Mouse (Mus musculus) thymus, adult 2 months (tissue): ENCODE results near the gene Ttc25.
"Not testable (repeated sequence)": the region's sequence is repeated elsewhere in the genome, so short reads cannot be mapped to it uniquely, and the experiment has no call there.

Experiments
- CTCF ChIP-seq: fragments of 200-500 bp; IDR thresholded peaks from 2 replicates; pipeline ENCODE4 v1.5.1; 2012; ENCODE audit warnings: mild to moderate bottlenecking, control low read depth, low read length, moderate library complexity, borderline replicate concordance; ENCODE audit not compliant: control insufficient read depth, poor library complexity, insufficient read depth; ENCODE audit errors: extremely low read depth
- POLR2A ChIP-seq: fragments of 200-500 bp; IDR thresholded peaks from 2 replicates; pipeline ENCODE4 v1.6.1; 2012; ENCODE audit warnings: mild to moderate bottlenecking, low read length, control low read depth, moderate library complexity; ENCODE audit not compliant: control insufficient read depth, poor library complexity, insufficient read depth; ENCODE audit errors: extremely low read depth

DNA sequence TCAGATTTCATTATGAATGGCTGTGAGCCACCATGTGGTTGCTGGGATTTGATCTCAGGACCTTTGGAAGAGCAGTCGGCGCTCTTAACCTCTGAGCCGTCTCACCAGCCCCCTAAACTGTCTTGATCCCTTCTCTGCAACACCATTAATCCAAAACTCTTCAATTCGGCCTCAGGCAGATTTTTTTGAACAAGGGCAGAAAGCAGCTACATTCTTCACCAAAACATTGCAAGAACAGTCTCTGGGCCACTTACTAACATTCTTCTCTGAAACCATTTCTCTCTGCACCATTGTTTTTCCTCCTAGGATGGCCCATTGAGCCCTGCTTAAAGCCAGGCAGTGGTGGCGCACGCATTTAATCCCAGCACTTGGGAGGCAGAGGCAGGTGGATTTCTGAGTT, 10.6 kb upstream of the Ttc25 start:
- not testable (repeated sequence) for TF ChIP-seq CTCF, POLR2A
